Mouse (Mus musculus) liver, postnatal 0 days (tissue): ENCODE results near the gene Itga3.

ENCODE experiments used
- CTCF ChIP-seq: sonication (generic); IDR thresholded peaks from 2 replicates; pipeline ENCODE4 v1.5.1; 2016; ENCODE audit warnings: antibody characterized with exemption, low read depth
- EP300 ChIP-seq: IDR thresholded peaks from 2 replicates; pipeline ENCODE4 v1.6.1; 2016; ENCODE audit warnings: antibody characterized with exemption, low read depth, mild to moderate bottlenecking

DNA sequence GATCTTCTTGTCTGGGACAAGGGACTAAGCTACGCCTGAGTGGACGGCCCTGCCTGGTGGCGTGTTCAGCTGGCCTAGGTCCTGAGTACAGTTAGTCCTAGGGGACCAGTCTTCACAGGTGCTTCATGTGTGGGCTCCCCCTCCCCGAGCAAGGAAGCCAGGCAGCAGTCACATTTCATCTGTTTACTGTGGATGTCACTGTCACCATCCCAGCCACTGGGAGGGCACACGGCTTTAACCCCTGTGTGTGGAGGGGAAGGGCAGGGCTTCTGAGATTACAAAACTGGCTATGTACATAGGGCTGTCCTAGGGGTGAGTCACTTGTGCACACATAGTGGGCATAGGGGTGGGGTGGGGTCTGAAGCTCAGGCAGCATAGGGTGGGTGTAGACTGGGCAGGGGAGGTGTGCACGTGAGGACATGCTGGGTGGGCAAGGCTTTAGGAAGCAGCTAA lies 50.5 kb downstream of the Itga3 start:
- TF ChIP-seq CTCF (no peak), EP300 (no peak)
